Mouse (Mus musculus) cerebellum, adult 9-10 months (tissue): ENCODE measurements around the gene H2-Aa.
"Not testable (repeated sequence)": the region's sequence is repeated elsewhere in the genome, so short reads cannot be mapped to it uniquely, and the experiment has no call there.

Source experiments
- DNase-seq: peaks from one replicate; pipeline ENCODE4 v3.0.0; 2022

Gene H2-Aa

GRCm38 (mm10) chr17:34287648-34288047 lies at the start of gene H2-Aa:
Gene H2-Aa, minus strand, starts transcription at chr17:34287823.
- DNase-seq: peak; percentile 75

- DNase-seq: no peak
These were observed 43.6 kb upstream of the H2-Aa start for GRCm38 (mm10) chr17:34331200-34331599.

GRCm38 (mm10) chr17:34329807-34330206 lies 42.2 kb upstream of the H2-Aa start:
- DNase-seq: no peak

GRCm38 (mm10) chr17:34326373-34326772 lies 38.8 kb upstream of the H2-Aa start:
- no peak for DNase-seq

DNA sequence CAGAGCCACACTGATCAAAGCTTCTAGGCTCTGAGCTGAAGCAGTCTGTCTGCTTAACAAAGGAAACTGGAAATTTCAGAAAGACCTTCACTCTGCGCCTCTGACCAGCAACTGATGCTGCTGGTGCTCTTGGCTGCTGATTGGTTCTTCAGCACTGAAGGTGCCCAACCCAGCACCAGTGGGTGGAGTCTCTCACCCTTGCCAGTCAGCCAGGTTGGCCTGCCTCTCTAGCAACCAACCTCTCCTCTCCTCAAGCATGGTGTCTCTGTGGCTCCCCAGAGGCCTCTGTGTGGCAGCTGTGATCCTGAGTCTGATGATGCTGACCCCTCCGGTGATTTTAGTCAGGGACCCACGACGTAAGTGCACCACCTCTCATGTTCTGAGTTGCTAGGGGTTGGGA lies 37.8 kb upstream of the H2-Aa start, which contains the start of gene H2-Eb2:
Gene H2-Eb2, plus strand, starts transcription at position 230 of the 400 bp plus-strand sequence.
- DNase-seq: no peak

- DNase-seq: no peak
These were observed 29.7 kb upstream of the H2-Aa start for GRCm38 (mm10) chr17:34317275-34317674.

DNA sequence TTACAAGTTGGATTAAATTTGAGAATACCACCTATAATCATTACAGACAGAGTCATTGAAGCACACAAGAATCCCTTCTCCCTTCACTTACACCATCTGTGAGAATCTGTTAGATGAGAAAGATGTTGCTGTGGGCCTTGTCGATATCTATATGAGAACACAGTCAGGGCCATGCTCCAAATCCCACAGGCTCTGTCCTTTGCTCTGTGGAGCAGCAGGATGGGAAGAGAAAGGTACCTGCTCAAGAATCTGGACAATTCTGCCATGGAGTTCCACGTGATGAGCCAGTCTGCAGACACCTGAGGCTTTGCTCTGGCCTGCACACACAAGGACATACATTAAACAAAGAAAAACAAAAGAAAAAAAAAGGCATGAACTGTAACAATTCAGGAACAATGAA lies 29.1 kb upstream of the H2-Aa start:
- DNase-seq: no peak

DNA sequence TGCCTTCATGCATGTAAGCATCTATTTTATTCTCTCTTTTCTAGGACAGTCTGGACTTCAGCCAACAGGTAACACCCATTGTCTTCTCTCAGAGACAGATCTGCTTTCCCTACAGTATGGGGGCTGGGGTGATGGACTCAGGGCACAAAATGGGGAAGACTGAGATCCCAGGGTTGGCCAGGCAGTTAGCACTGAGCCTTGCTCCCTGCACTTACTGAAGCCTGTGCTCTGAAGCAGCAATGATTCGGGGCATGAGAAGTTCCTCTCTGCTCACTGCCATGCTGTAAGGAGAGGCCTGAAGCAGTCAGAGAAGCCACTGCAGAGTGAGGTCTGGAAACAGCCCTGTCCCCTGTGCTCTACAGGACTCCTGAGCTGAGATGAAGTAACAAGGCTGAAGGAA lies 27.9 kb upstream of the H2-Aa start:
- no peak for DNase-seq

GRCm38 (mm10) chr17:34314286-34314685 lies 26.7 kb upstream of the H2-Aa start:
- DNase-seq: no peak

GRCm38 (mm10) chr17:34313393-34313792 lies 25.8 kb upstream of the H2-Aa start:
- peak; percentile 34 for DNase-seq

- DNase-seq: no peak
These were observed 24.6 kb upstream of the H2-Aa start for GRCm38 (mm10) chr17:34312185-34312584.

DNA sequence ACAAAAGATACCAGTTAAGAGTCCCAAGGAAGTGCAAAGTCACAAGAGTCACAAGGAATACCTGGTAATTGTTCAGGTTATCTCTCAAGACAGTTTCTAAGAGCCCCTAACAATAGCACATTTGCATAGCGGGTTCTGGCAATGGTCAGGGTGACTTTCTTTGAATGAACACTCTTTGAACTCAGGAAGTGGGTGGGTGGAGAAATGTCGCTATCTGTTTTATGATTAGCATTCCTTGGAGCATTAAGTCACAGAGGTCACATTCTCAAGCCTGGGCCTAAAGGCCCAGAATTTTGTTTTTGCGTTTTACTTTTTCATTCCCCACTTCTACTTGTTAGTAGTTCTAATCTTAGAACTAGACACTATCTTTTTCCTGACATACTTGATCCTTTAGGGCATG lies 22.9 kb upstream of the H2-Aa start:
- DNase-seq: not testable (repeated sequence)

DNA sequence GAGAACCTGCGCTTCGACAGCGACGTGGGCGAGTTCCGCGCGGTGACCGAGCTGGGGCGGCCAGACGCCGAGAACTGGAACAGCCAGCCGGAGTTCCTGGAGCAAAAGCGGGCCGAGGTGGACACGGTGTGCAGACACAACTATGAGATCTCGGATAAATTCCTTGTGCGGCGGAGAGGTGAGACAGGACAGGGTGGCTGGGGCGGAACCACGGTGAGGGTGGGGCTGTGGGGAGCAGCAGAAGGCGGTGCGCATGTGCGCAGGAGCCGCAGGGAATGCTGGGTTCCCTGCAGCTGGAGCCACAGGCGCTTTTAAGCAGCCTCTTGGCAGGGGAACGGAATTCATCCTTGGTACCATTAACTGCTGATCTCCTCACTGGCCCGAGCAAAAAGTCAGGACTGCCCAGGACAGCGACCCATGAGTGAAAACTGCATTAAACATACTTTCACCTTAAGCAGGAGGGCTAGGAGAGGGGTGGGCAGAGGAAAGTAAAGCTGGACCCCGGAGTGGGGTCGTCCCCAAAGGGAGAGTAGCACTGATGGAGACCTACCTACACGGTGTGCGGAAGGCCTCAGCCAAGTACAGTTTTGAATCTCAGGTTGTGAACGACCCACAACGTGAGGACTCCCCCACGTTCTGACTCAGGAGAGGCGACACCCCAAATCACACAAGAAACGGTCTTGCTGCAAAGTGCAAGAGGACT lies 22.2 kb upstream of the H2-Aa start:
- DNase-seq: peak; percentile 34

GRCm38 (mm10) chr17:34309225-34309624 lies 21.6 kb upstream of the H2-Aa start:
- no peak for DNase-seq

- no peak for DNase-seq
These were observed 20.5 kb upstream of the H2-Aa start for GRCm38 (mm10) chr17:34308161-34308560.

- no peak for DNase-seq
These were observed 19.6 kb upstream of the H2-Aa start for GRCm38 (mm10) chr17:34307216-34307615.

GRCm38 (mm10) chr17:34306407-34306806 lies 18.8 kb upstream of the H2-Aa start:
- no peak for DNase-seq

GRCm38 (mm10) chr17:34305380-34306030 lies 17.9 kb upstream of the H2-Aa start, which contains the start of gene H2-Eb1:
Gene H2-Eb1, plus strand, starts transcription at chr17:34305867.
- peak; percentile 73 for DNase-seq

DNA sequence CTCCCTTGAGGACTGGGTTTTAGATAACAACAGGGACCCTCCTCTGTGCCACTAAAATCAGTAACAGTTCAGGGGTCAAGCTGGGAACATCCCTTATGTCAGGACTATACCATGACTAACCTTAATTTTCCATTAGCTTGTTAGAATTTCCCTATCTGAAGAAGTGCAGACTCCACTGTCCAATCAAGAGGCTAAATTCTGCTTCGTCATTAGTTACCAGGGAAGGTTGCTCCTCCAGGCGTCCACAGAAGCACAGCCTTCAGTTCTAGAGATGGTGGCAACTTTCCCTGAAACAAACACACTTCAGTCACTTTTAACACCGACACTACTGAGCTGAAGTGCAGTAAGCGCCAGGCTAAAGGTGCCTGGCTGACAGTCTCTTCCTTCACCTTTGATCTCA lies 17.1 kb upstream of the H2-Aa start:
- DNase-seq: peak; percentile 54

DNA sequence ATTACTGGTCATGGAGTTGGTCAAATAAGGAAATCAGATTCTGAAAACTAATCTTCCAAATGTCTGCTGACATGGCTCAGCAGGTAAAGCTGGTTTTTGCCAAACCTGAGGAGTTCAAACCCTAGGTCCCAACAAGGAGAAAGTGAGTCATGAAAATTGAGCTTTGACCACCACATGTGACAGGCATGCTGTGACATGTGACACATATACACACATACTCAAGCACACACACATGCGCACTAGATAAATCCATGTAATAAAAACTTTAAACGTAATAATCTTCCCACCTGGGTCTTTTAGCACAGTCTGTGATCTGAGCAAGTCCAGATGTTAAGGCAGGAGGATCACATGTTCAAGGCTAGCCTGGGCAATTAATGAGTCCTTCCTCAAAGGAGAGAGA lies 16.2 kb upstream of the H2-Aa start:
- no peak for DNase-seq

GRCm38 (mm10) chr17:34301670-34302190 lies 14.1 kb upstream of the H2-Aa start:
- no peak for DNase-seq

- DNase-seq: no peak
These were observed 13.3 kb upstream of the H2-Aa start for GRCm38 (mm10) chr17:34300691-34301566.

- no peak for DNase-seq
These were observed 12.4 kb upstream of the H2-Aa start for GRCm38 (mm10) chr17:34300071-34300470.
